Mouse (Mus musculus) testis, adult 2 months (tissue): ENCODE results near the gene Ercc6l2. TPM values are rescaled to one million over a fixed set of nuclear protein-coding genes. Genes with fewer than 3 reads are reported as not detected.

Source experiments
- H3K27ac ChIP-seq: fragments of 200-500 bp; 2 replicates; pipeline ENCODE4 v1.5.1; 2012; ENCODE audit warnings: low read depth, low read length; ENCODE audit not compliant: control insufficient read depth, insufficient read depth
- H3K27me3 ChIP-seq: fragments of 200-500 bp; 2 replicates; pipeline ENCODE4 v1.6.1; 2012; ENCODE audit warnings: mild to moderate bottlenecking, low read length, moderate library complexity; ENCODE audit not compliant: control insufficient read depth, insufficient read depth
- H3K36me3 ChIP-seq: fragments of 200-500 bp; 2 replicates; pipeline ENCODE4 v1.6.1; 2012; ENCODE audit warnings: mild to moderate bottlenecking, low read length; ENCODE audit not compliant: control insufficient read depth, insufficient read depth
- H3K4me1 ChIP-seq: fragments of 200-500 bp; 2 replicates; pipeline ENCODE4 v1.6.1; 2012; ENCODE audit warnings: low read length; ENCODE audit not compliant: control insufficient read depth, insufficient read depth
- H3K4me3 ChIP-seq: fragments of 200-500 bp; 2 replicates; pipeline ENCODE4 v1.5.1; 2012; ENCODE audit warnings: low read depth, mild to moderate bottlenecking, low read length, moderate library complexity, mixed read lengths; ENCODE audit not compliant: control insufficient read depth
- CTCF ChIP-seq: fragments of 200-500 bp; IDR thresholded peaks from 2 replicates; pipeline ENCODE4 v1.5.1; 2012; ENCODE audit warnings: low read depth, mild to moderate bottlenecking, inconsistent platforms, low read length, moderate library complexity; ENCODE audit not compliant: control insufficient read depth, insufficient read depth, insufficient replicate concordance
- POLR2A ChIP-seq: fragments of 200-500 bp; IDR thresholded peaks from 2 replicates; pipeline ENCODE4 v1.6.1; 2012; ENCODE audit warnings: low read depth, mild to moderate bottlenecking, inconsistent platforms, low read length, moderate library complexity; ENCODE audit not compliant: control insufficient read depth
- polyA plus RNA-seq: library from polyadenylated mRNA; depleted of rRNA; stranded (reverse); fragments of >200 nt; gene quantifications from 2 replicates; pipeline ENCODE4 v1.2.3, GENCODE M21; 2012

Ercc6l2 gene
- polyA plus RNA-seq, 1 experiment: 9.4 TPM

DNA sequence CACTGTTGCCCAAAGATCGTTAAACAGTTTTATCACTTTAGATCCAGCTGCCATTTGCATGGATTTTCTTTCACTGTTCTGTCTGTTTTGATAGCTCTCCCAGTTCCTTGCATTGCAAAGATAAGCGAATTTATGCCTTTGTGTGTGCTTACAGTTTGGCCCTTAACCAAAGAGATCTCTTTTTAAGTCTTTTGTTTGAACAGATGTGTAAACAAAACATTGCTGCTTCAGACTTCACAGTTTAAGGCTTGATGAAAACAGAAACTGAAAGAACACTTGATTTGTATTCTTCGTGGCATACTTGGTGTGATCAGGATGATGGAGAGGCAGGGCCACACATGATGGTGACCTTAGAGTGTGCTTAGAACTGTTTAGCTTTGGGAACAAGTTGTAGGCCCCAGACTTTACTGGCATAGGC, 70.5 kb downstream of the Ercc6l2 start:
- H3K27ac ChIP-seq: no peak overlapping the region
- H3K4me1 ChIP-seq: peaks cover 3% of the 10 kb centered on the region; the same call in 1 of the 2 replicates
- TF ChIP-seq POLR2A (no peak), CTCF (no peak)
- H3K36me3 ChIP-seq: no peaks in the 10 kb centered on the region; the same call in 1 of the 2 replicates
- no peak overlapping the region for H3K4me3 ChIP-seq
- no peaks in the 10 kb centered on the region for H3K27me3 ChIP-seq

DNA sequence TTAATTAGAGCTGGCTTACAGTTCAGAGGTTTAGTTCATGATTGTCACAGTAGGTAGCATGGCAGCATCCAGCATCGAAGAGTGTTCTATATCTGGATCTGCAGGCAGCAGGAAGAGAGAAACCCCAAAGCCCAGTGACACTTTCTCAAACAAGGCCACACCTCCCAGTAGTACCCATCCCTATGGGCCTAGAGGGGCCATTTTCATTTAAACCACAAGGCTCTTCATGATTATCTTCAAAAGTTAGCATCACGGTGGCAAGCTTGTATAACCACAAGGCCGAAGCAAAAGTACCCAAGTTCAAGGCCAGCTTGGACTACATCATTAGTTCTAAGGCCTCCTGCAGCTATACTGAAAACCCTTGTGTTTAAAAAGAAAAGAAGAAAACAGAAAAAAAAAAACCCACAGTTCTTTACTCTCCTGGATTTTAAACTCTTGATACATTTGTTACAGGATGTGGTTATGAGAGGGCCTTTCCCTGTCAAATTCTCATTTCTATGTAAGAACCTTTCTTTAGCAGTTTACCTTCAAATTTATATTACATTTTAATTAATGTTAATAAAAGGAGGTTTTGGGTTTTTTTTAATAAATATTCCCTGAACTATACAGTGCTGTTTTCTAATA, 71.5 kb downstream of the Ercc6l2 start:
- Histone ChIP-seq H3K4me1 (peaks cover 3% of the 10 kb centered on the region; the same call in 1 of the 2 replicates), H3K36me3 (no peaks in the 10 kb centered on the region; the same call in 1 of the 2 replicates), H3K27ac (no peak overlapping the region), H3K27me3 (no peaks in the 10 kb centered on the region), H3K4me3 (no peak overlapping the region)
- TF ChIP-seq POLR2A (no peak), CTCF (no peak)

DNA sequence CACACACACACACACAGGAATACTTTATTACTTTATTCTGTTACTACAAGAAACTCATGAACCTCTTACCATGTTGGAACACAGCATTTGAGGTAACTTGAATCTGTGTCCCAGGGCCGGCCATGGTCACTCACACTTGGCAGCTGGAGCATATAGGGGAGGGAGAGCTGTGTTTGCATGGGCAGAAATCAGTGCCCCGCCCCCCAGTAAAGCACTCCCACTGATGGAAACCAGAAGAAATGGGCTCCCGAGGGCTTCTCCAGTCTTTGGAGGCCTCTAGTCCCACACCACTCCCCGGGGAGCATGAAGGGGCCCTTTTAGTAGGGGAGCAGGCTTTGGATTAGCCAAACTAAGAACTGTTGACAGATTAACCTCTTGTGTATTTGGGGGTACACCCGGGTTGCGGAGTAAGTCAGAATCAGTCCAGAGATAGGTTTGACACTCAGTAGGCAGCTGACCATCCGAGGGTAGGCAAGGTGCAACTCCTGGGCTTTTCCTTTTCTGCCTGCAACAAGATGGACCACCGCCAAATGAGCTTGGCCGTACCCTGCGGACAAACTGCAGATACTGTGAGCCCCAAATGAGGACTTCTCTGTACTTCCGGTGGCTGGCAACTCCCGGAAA, 85.8 kb downstream of the Ercc6l2 start:
- no peaks in the 10 kb centered on the region; the same call in 1 of the 2 replicates for H3K36me3 ChIP-seq
- no peak overlapping the region for H3K27ac ChIP-seq
- TF ChIP-seq CTCF: no peak
- TF ChIP-seq POLR2A: no peak
- H3K4me3 ChIP-seq: peak overlapping the region; percentile 26
- H3K27me3 ChIP-seq: no peaks in the 10 kb centered on the region
- peaks cover 11% of the 10 kb centered on the region for H3K4me1 ChIP-seq

DNA sequence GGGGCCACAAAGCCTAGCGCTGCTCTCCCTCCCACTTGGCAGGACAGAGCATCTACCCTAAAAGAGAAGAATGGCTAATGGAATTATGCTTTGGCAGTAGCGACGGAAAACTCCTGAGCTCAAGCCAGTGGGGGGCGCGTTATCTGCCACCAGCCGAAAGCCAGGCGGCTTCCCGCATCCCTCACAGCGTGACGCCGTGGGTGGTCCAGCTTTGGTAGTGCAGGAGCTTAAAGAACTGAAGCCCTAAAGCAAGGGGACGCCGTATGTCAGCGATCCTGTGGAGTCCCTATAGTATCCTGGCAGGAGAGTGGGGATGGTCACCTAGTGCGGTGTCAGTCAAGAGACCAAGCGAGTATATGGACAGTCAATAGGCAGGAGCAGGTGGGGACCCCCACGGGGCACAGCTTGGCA, 86.3 kb downstream of the Ercc6l2 start:
- no peak for TF ChIP-seq POLR2A
- TF ChIP-seq CTCF: no peak
- H3K4me3 ChIP-seq: peak overlapping the region; percentile 26
- H3K27me3 ChIP-seq: no peaks in the 10 kb centered on the region
- peaks cover 11% of the 10 kb centered on the region for H3K4me1 ChIP-seq
- no peaks in the 10 kb centered on the region; the same call in 1 of the 2 replicates for H3K36me3 ChIP-seq
- peak overlapping the region; percentile 37; the same call in 1 of the 2 replicates for H3K27ac ChIP-seq

DNA sequence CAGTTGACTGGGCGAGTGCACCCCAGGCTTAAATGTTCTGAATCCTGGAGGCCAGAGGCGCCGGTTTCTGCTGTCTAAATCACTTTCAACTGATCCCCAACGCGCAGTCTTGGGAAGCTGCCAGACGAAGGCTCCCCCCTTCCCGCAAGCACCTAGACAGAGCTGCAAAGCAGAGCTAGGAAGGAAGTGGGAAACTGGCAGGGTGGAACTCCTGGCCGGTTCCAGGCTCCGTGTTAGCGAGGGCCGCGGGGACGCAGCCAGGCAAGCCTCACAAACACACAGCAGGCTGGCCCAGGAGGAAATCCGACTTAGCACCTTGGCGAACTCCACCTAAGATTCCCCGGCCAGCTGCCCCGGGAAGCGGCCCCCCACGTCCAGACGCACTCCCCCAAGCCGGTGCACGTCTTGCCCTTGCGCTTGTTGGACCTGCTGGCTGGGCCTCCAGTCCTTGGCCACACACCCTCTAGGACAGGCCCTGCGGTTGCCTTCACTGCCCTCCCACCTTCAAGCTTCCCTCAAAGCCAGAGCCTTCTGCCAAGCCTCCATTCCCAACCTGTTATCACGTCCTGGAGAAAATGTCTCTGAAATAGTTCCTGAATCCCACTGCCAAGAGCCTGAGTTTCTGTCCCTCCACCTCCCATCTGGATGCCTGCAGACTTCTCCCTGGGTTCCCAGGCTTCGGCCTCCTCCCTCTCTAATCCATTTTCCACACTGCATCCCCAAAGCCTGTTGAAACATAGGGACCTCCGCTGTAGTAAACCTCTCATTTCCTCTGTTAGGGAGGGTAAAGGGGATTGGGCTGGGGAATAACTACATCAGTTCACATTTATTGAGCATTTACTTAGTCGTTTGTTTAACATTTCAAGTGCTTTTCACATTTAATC, 86.9 kb downstream of the Ercc6l2 start:
- H3K27me3 ChIP-seq: no peaks in the 10 kb centered on the region
- H3K36me3 ChIP-seq: no peaks in the 10 kb centered on the region; the same call in 1 of the 2 replicates
- H3K27ac ChIP-seq: peak overlapping the region; percentile 37; the same call in 1 of the 2 replicates
- TF ChIP-seq POLR2A (no peak), CTCF (no peak)
- peaks cover 11% of the 10 kb centered on the region for H3K4me1 ChIP-seq
- H3K4me3 ChIP-seq: peak overlapping the region; percentile 26; the same call in 1 of the 2 replicates

DNA sequence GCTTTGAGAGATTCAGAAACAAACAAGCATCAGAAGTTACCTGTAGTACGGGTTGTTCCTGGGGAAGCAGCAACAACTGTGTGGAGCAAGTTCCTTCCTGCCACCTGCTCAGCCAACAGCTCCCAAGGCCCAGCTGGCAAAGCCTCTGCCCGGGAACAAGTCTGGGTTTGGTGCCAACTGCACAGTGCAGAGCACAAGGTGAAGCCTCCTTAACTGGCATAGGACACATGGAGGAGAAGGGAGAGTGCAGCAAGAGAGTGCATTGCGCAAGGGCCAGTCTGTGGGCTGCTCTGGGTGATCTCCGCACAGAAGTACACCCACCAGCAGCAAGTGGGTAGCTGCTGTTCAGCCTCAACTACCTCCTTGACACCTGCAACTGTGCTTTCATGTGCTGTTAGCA, 91.5 kb downstream of the Ercc6l2 start:
- TF ChIP-seq POLR2A (no peak), CTCF (no peak)
- H3K36me3 ChIP-seq: no peaks in the 10 kb centered on the region
- peaks cover 5% of the 10 kb centered on the region for H3K4me1 ChIP-seq
- H3K27me3 ChIP-seq: no peaks in the 10 kb centered on the region
- H3K4me3 ChIP-seq: no peak overlapping the region
- H3K27ac ChIP-seq: no peak overlapping the region

DNA sequence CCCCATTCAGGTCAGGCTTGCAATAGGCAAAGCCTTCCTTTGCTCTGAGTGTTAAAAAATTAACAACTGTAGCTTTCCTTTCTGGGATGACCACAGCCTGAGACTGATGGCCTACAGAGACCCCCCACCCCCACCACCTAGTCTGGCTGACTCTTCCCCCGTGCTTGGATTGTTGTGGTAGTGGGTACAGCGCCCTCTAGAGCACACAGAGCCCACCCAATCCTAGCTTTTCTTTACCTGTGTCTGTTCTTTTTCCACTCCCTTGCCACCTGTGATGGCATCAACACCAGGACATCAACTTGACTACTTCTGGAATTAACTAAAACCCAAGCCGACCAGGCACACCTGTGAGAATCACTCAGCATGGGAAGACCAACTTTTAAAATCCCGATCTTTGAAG, 92.4 kb downstream of the Ercc6l2 start:
- no peak overlapping the region for H3K27ac ChIP-seq
- TF ChIP-seq CTCF: no peak
- TF ChIP-seq POLR2A: no peak
- H3K36me3 ChIP-seq: no peaks in the 10 kb centered on the region
- no peaks in the 10 kb centered on the region for H3K27me3 ChIP-seq
- no peak overlapping the region for H3K4me3 ChIP-seq
- no peaks in the 10 kb centered on the region for H3K4me1 ChIP-seq
